Mouse (Mus musculus) E14TG2a.4 (cell line): ENCODE results near the gene Srsf3.

Source experiments
- CTCF ChIP-seq: conservative IDR thresholded peaks from 2 replicates; pipeline ENCODE4 v1.5.1; 2014; ENCODE audit warnings: low read length
- POU5F1 ChIP-seq: IDR thresholded peaks from 2 replicates; pipeline ENCODE4 v1.6.1; 2014; ENCODE audit warnings: low read length, borderline replicate concordance

- TF ChIP-seq CTCF = no peak
- TF ChIP-seq POU5F1 = no peak
Observed at GRCm38 (mm10) chr17:29091348-29091944, 59.0 kb downstream of the Srsf3 start.
